Mouse (Mus musculus): ENCODE data around the gene Galnt9. TPM values are rescaled to one million over a fixed set of nuclear protein-coding genes. Genes with fewer than 3 reads are reported as not detected.

Gene Galnt9
- polyA plus RNA-seq, 1 experiment = 1.3 TPM

GRCm38 (mm10) chr5:110595341-110595740 lies 51.2 kb downstream of the Galnt9 start:
- H3K36me3 ChIP-seq (ENCODE audit: control insufficient read depth, insufficient read depth, low read length) = no peaks in the 10 kb centered on the region
- DNase-seq (ENCODE audit: low read depth in 1 of 2, low spot score in 2 of 2) = peak in 1 of 2 experiments; percentile 31
- TF ChIP-seq CTCF (IDR thresholded peaks at IDR 0.05; ENCODE audit: extremely low read depth, insufficient read depth, insufficient read length, insufficient replicate concordance) = no peak
- no peak for TF ChIP-seq POLR2A (IDR thresholded peaks at IDR 0.05; ENCODE audit: low read depth, low read length)
- H3K27ac ChIP-seq (ENCODE audit: insufficient read depth, low read length) = peak overlapping the region; percentile 46; the same call in 1 of the 2 replicates
- H3K27me3 ChIP-seq (ENCODE audit: control insufficient read depth, insufficient read depth, low read length) = no peaks in the 10 kb centered on the region
- 59% methylated on average over 10 of the region's 10 CpGs for WGBS
- H3K4me1 ChIP-seq (ENCODE audit: control insufficient read depth, insufficient read depth, insufficient read length) = no peaks in the 10 kb centered on the region
- no peak overlapping the region for H3K4me3 ChIP-seq (ENCODE audit: extremely low read depth, insufficient read depth, insufficient read length)

GRCm38 (mm10) chr5:110596086-110596780 lies 52.1 kb downstream of the Galnt9 start:
- Histone ChIP-seq H3K27me3 (ENCODE audit: control insufficient read depth, insufficient read depth, low read length) (no peaks in the 10 kb centered on the region), H3K4me3 (ENCODE audit: extremely low read depth, insufficient read depth, insufficient read length) (no peak overlapping the region), H3K27ac (ENCODE audit: insufficient read depth, low read length) (peak overlapping the region; percentile 50), H3K36me3 (ENCODE audit: control insufficient read depth, insufficient read depth, low read length) (no peaks in the 10 kb centered on the region), H3K4me1 (ENCODE audit: control insufficient read depth, insufficient read depth, insufficient read length) (no peaks in the 10 kb centered on the region)
- WGBS = 90% methylated on average over 15 of the region's 15 CpGs
- no peak for TF ChIP-seq CTCF (IDR thresholded peaks at IDR 0.05; ENCODE audit: extremely low read depth, insufficient read depth, insufficient read length, insufficient replicate concordance)
- TF ChIP-seq POLR2A (IDR thresholded peaks at IDR 0.05; ENCODE audit: low read depth, low read length) = no peak
- DNase-seq (ENCODE audit: low read depth in 1 of 2, low spot score in 2 of 2) = no peak

GRCm38 (mm10) chr5:110597502-110597901 lies 53.3 kb downstream of the Galnt9 start:
- WGBS = 10% methylated on average over 2 of the region's 2 CpGs
- Histone ChIP-seq H3K27me3 (ENCODE audit: control insufficient read depth, insufficient read depth, low read length) (no peaks in the 10 kb centered on the region), H3K36me3 (ENCODE audit: control insufficient read depth, insufficient read depth, low read length) (no peaks in the 10 kb centered on the region), H3K4me1 (ENCODE audit: control insufficient read depth, insufficient read depth, insufficient read length) (no peaks in the 10 kb centered on the region), H3K27ac (ENCODE audit: insufficient read depth, low read length) (peak overlapping the region; percentile 63), H3K4me3 (ENCODE audit: extremely low read depth, insufficient read depth, insufficient read length) (no peak overlapping the region)
- no peak for DNase-seq (ENCODE audit: low read depth in 1 of 2, low spot score in 2 of 2)
- TF ChIP-seq POLR2A (IDR thresholded peaks at IDR 0.05; ENCODE audit: low read depth, low read length) (no peak), CTCF (IDR thresholded peaks at IDR 0.05; ENCODE audit: extremely low read depth, insufficient read depth, insufficient read length, insufficient replicate concordance) (no peak)

GRCm38 (mm10) chr5:110598298-110599095 lies 54.3 kb downstream of the Galnt9 start:
- Histone ChIP-seq H3K27ac (ENCODE audit: insufficient read depth, low read length) (0 out of 2 replicates have a peak overlapping the region, but pooled peaks have one; percentile 31), H3K4me1 (ENCODE audit: control insufficient read depth, insufficient read depth, insufficient read length) (no peaks in the 10 kb centered on the region), H3K36me3 (ENCODE audit: control insufficient read depth, insufficient read depth, low read length) (no peaks in the 10 kb centered on the region), H3K27me3 (ENCODE audit: control insufficient read depth, insufficient read depth, low read length) (no peaks in the 10 kb centered on the region), H3K4me3 (ENCODE audit: extremely low read depth, insufficient read depth, insufficient read length) (no peak overlapping the region)
- no peak for DNase-seq (ENCODE audit: low read depth in 1 of 2, low spot score in 2 of 2)
- TF ChIP-seq CTCF (IDR thresholded peaks at IDR 0.05; ENCODE audit: extremely low read depth, insufficient read depth, insufficient read length, insufficient replicate concordance) = no peak
- TF ChIP-seq POLR2A (IDR thresholded peaks at IDR 0.05; ENCODE audit: low read depth, low read length) = no peak
- WGBS = 36% methylated on average over 12 of the region's 12 CpGs

- no peak for DNase-seq (ENCODE audit: low read depth in 1 of 2, low spot score in 2 of 2)
- WGBS = 52% methylated on average over 7 of the region's 7 CpGs
- Histone ChIP-seq H3K27me3 (ENCODE audit: control insufficient read depth, insufficient read depth, low read length) (no peaks in the 10 kb centered on the region), H3K36me3 (ENCODE audit: control insufficient read depth, insufficient read depth, low read length) (no peaks in the 10 kb centered on the region), H3K4me1 (ENCODE audit: control insufficient read depth, insufficient read depth, insufficient read length) (no peaks in the 10 kb centered on the region), H3K4me3 (ENCODE audit: extremely low read depth, insufficient read depth, insufficient read length) (no peak overlapping the region), H3K27ac (ENCODE audit: insufficient read depth, low read length) (no peak overlapping the region)
- TF ChIP-seq CTCF (IDR thresholded peaks at IDR 0.05; ENCODE audit: extremely low read depth, insufficient read depth, insufficient read length, insufficient replicate concordance) = no peak
Observed at GRCm38 (mm10) chr5:110603016-110603685, 59.0 kb downstream of the Galnt9 start.

GRCm38 (mm10) chr5:110604311-110604710 lies 60.2 kb downstream of the Galnt9 start:
- H3K4me1 ChIP-seq (ENCODE audit: control insufficient read depth, insufficient read depth, insufficient read length) = no peaks in the 10 kb centered on the region
- H3K4me3 ChIP-seq (ENCODE audit: extremely low read depth, insufficient read depth, insufficient read length) = no peak overlapping the region
- no peaks in the 10 kb centered on the region for H3K27me3 ChIP-seq (ENCODE audit: control insufficient read depth, insufficient read depth, low read length)
- DNase-seq (ENCODE audit: low read depth in 1 of 2, low spot score in 2 of 2) = no peak
- TF ChIP-seq POLR2A (IDR thresholded peaks at IDR 0.05; ENCODE audit: low read depth, low read length) (no peak), CTCF (IDR thresholded peaks at IDR 0.05; ENCODE audit: extremely low read depth, insufficient read depth, insufficient read length, insufficient replicate concordance) (no peak)
- no peak overlapping the region for H3K27ac ChIP-seq (ENCODE audit: insufficient read depth, low read length)
- WGBS = 92% methylated on average over 2 of the region's 2 CpGs
- H3K36me3 ChIP-seq (ENCODE audit: control insufficient read depth, insufficient read depth, low read length) = no peaks in the 10 kb centered on the region

All from spleen, adult 2 months (tissue).